Mouse (Mus musculus) T-helper 1 cell (primary cell): ENCODE results near the gene Aqp9.
"Not testable (repeated sequence)": the region's sequence is repeated elsewhere in the genome, so short reads cannot be mapped to it uniquely, and the experiment has no call there.

Source experiments
- in situ Hi-C: fragments of 300-600 bp; cut with MboI, MseI; formaldehyde crosslinking; loops from one replicate; pipeline ENCODE4 v1.15.1; 2025; ENCODE audit warnings: high pct_unique_total_duplicates

Aqp9 gene

DNA sequence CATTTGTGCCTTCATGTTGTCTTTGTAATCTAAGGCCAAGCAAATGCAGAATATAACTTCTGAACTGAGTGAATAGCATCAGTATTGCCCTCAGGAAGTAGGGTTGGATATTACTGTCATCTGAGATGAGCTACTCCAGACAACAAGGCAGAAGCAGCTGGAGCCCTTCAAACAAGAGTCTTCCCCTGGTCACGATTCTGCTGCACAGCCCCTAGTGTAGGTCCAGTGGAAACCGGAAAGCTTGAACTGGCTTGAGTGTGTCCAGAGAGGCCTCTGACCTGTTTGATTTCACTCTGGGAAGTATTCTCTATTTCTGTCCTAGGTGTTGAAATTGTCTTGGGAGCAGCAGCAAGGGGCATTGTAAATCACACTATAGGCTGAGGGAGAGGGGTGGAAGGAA, 29.5 kb downstream of the Aqp9 start:
- in situ Hi-C loops: no loop called here

DNA sequence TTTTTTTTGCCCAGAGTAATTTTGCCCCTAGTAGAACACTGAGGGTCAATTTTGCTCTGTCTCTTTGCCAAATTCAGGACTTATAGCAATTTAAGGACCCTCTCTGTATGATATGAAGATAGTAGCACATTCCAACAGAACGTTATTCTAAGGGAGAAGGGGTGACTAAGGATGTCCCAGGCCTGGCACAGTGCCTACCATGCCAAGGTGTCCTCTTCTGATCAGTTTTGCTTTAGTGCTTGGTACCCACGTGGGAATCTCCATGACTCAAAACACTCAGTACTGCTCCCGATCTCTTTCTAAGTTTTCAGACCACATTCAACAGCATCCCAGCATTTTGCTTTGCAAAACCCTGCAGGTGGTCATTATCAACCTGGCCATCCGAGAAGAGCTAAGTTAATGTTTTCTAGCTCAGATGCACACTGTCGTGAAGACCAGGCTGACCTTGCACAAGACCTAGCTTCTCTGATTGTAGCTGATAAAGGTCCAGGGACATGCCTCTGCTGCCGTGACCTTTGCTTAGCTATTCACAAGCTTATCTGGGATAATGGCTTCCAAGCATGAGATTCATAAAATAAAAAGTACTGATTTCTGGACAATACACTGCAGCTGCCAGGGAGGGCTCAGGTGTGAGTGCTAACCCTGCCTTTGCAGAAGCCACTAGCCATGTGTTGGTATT, 31.1 kb downstream of the Aqp9 start:
- in situ Hi-C loops: no loop called here

DNA sequence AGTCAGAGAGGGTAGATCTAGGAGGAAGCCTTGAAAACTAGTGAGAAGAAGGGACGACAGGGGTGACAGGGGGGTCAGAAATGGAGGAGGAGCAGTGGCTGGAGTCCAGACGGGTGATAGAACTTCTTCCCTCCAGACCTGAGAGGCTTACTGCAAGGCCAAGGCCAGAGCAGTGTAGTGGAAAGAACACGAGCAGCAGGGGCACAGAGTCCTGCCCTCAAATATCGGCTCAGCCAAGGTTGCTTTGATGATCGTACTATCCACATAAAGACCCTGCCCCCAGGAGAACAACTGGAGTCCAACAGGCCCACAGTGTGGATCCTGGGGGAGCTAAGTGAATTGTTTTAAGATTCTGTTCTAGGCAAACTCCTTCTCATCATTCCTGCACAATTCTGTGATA, 33.4 kb downstream of the Aqp9 start:
- in situ Hi-C loops: no loop called here

DNA sequence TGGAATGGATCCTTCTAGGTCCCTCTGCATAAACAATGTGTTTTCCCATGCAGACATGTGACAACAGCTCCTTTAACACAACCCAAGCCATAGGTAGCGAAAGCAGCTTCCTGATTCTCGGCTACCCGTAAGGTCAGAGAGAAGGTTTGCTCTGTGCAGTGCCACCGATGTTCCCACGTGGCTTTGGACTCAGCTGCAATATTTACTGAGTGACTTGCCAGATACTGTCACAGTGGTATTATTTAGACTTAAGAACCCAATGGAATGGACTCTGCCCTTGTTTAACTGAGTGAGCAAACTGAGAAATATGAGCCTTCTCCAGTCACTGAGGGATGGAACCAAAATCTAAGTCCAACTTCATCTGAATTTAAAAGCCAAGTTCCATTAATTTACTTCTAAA, 35.3 kb downstream of the Aqp9 start:
- in situ Hi-C loops: no loop called here

DNA sequence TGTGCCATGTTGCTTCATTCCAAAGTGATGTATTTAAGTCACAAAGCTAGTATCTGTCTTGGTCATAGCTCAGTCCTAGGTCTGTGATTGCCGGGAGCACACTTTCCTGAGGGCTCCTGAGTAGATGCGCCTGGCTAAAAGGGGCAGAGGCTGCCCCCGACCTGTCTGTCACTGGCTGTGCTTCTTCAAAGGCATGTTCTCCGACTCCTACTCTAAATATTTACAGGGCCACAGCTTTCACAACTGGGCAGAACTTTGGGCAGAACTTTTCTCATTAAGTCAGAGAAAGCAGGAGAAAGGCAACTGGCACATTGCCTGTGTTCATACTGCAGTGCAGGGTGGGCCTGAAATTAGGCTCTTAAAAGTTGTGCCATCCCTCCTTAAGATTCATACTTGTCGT, 36.7 kb downstream of the Aqp9 start:
- in situ Hi-C loops: no loop called here

DNA sequence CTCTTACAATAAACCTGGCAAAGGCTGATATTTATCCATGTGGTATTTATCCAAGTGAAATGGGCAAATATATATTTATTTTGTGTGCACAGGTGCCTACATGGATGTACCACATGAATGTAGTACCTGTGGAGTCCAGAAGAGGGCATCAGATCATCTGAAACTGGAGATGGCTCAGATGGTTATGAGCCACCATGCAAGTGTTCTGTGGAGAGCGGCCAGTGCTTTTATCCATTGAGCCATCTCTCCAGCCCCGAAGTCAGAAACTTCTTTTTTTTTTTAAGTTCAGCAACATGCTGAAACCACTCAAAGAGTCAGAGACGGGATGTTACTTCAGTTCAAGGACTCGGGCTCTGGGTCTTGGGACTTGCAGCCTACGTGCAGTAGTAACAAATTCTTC, 39.6 kb downstream of the Aqp9 start:
- in situ Hi-C loops: loop anchor here (5.0 kb wide), 1 partner anchor 53 kb away; no protein-coding TSS in a partner anchor

DNA sequence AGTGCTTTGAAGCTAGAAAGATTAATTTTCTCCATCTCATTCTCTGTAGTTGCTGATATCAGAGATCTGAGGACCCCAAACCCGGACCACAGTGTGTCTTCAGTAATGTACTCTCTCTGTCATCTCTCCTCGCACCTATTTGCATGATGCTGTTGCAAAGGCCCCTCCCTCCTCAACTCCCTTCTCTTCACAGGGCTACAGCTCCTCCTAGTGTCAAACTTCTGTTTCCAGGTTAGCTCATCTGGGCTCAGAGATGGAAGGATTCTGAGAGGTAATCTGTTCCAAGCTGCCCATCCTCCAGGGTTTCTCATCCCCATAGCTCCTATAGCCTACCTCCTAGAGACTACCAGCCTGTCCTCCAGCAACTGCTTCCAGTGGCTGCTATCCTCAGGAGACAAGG, 42.3 kb downstream of the Aqp9 start:
- in situ Hi-C loops: loop anchor here (5.0 kb wide), 1 partner anchor 56 kb away; no protein-coding TSS in a partner anchor

DNA sequence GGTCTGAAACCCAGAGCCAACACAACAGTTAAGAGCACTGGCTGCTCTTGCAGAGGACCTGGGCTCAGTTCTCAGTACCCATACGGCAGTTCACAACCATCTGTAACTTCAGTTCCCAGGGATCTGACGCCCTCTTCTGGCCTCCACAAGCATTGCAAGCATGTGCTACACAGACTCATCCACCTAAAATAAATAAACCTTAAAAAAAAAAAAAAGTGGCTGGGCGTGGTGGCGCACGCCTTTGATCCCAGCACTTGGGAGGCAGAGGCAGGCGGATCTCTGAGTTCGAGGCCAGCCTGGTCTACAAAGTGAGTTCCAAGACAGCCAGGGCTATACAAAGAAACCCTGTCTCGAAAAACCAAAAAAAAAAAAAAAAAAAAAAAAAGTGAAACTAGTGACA, 45.4 kb downstream of the Aqp9 start:
- in situ Hi-C loops: not testable (repeated sequence)

DNA sequence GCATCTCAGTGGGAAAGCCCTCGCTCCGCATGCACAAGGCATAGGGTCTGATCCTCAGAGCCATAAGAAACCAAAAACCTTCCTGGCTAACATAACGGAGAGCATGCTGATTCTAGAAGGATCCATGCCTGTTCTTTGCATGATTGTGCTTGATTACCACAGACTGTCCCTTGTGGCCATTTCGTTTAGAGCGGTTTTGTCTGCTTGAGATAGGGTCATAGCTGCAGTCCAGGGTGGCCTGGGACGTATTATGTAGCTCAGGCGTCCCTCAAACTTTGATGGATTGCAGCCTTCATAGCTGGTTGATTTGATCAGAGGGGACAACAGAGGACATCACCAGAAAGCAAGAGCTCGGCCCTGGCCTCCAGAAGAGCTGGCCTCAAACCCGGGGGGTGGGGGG, 47.6 kb downstream of the Aqp9 start:
- in situ Hi-C loops: no loop called here

DNA sequence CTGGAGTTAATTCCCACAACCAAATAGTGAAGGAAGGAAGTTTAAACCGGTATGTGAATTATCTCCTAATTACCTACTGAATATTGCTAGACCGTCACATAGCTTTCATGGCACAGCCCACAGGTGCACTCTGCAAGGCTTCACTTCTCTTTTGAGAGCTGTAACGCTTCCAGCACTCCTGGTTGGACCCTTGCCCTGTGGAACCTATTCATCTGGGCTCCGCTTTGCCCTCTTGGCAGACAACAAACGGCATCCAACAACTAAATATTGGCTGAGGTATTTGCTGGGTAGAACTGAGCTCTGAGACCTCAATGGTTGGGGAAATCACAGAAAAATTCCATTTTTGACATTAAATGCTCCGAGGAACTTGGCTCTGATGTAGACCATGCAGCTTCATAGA, 55.3 kb downstream of the Aqp9 start:
- in situ Hi-C loops: no loop called here

DNA sequence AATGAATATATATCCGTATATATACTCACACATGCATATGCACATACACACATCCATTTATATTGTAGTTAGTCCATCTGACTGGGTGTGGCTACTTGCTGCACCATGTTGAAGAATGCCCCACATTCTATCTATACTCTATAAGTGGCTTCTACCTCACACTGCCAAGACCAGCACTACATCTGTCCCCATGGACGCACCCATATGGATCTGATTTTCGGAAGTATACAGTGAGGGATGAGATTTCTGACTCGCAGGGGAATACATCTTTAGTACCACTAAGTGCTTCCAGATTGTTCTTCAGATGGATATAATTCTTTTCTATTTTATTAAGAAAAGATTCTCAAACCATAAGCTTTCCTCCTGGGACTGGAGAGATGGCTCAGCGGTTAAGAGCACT, 65.0 kb downstream of the Aqp9 start:
- in situ Hi-C loops: no loop called here

DNA sequence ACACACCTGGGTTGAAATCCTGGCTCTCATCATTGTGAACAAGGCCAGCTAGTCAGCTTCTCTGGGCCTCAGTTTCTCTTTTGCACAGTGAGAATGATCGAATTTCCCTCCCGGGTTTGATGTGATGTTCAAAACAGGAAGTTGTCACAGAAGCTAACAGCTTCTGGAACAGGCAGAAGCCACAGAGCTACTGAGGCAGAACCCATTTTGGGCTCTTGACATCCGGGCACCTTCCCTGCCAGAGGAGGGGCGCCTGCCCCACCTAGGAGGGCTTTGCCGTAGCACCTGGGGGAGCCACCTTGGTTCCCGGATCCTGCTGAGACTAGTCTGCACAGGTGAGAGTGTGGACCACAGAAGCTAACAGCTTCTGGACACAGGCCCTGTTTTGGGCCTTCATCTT, 74.4 kb downstream of the Aqp9 start:
- in situ Hi-C loops: no loop called here

DNA sequence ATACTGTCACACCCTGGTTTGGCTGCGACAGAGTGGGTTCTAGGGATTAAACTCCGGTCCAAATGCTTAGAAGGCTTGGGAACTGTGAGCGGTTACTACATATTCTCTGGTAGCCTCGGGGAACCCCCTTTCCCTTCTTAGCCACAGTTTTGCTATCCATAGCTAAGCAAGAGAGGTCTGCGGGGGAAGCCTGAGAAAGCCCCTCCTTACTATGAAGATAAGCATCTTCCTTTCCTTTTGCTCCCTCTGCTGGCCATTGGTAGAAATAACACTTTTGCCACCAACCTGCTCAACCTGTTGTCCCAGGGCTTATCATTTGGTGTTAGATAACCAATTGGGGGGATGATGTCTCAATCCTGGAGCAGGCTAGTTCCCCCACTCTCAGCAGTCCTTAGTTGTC, 76.4 kb downstream of the Aqp9 start:
- in situ Hi-C loops: no loop called here

DNA sequence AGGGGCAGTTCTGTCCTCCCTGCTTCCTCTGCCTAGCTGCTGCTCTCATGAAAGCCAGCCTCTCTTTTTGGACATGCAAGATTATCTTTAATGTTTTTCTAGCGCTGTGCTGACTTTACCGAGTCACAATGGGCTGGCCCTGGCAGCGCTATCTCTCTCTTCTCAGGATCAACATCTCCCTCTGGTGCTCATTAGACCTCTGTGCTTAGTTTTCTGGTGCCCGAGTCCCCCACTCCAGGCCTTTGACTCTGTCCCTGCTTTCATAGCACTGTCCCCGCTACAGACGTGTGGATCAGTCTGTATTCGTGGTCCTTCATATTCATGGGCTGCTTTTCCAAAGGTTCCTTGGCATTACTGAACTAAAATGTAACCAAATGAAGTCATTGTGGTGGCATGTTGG, 89.3 kb downstream of the Aqp9 start:
- in situ Hi-C loops: no loop called here

DNA sequence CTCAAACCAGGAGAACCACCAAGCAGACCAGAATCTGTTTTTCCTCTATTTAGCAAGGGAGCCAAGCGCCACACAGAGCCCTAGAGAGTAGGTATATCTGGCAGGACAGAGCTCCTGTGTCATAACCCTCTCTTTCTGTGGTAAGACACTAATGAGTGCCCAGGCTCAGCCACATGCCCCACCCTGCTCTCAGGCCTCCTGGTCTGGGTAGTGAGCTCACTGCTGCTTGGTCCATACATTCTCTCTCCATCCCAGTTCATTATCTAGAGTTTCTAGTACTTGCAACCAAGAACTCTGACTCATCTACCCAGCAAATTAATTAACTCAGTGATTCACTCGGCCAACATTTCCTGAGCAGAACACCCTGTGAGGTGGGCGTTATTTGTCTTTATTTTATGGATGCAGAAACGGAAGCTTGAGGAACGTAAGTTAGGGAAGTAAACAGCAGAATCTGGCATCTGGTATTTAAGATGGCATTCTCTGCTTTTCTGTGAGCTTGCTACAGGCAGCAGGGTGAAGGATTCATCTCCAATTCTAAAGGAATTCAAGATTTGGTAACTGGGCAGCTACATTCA, 91.1 kb downstream of the Aqp9 start:
- in situ Hi-C loops: no loop called here

DNA sequence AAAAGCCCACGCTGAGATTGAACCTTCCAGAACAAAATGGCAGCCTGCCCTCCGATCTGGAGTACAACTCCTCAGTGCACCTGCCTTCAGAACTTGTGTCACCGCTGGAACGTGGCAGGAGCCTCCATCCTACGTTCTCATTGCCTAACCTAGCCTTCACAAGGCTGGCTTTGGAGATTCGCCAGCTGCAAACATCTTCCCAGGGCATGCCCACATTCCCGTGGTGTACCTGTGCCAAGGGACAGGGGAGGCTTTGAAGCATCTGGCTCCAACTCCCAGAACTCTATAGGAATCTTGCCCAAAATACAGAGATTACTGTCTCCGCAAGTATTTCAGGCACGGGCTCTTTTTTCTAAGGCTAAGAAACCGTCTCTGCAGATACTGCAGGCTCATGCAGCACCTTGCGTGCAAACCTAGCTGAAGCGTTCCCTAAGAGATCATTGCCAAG, 92.3 kb downstream of the Aqp9 start:
- in situ Hi-C loops: no loop called here

DNA sequence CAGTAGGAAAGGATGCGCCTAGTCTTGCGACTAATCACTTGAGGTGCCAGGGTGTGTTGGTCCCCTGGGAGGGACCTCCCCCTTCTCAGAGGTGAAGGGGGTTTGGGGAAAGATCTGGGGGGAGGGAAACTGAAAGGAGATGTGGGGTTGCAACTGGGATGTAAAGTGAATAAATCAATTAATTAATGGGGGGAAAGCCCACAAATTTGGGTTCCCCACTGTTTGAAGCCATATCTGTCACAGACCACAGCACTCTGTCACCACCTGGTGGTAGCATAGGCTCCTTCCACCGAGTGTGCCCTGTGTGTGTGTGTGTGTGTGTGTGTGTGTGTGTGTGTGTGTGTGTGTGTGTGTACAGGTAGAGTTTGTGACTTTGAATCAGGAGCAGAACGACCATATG, 94.7 kb downstream of the Aqp9 start:
- in situ Hi-C loops: loop anchor here (5.0 kb wide), 1 partner anchor 412 kb away; no protein-coding TSS in a partner anchor

DNA sequence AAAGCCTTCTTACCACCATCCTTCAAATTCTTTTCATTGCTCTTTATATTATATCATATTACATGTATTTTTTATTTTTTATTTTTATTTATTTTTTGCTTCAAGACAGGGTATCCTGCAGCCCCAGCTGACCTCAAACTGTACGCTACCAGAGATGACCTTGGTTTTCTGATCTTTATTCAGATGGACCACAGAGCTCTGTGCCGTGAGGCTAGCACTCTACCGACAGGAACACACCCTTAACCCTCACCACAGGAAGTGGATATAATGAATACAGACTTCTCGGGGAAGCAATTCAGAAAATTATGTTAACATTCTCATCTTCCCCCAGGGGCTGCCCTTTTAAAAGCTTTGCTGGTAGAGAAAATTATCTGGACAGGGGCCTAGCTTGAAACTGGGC, 95.4 kb downstream of the Aqp9 start:
- in situ Hi-C loops: loop anchor here (5.0 kb wide), 1 partner anchor 411 kb away; no protein-coding TSS in a partner anchor

DNA sequence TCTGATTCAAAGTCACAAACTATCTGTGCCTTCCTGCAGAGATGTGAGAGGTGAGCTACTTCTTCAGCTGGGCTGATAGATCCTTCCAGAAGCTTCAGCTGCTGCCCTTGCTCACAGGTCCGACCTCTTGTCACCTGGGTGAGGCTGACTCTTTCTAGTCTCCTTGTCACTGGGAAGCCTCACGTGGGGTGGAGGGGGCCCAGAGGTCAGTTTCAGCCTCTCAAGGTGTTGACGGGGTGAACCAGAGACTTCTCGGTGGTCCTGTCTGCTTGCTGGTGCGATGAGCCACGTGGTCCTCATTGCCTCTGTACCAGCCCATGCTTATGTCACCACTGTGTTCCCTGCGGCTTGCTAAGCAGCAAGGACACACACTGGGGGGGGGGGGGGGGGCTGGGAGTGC, 96.0 kb downstream of the Aqp9 start:
- in situ Hi-C loops: loop anchor here (5.0 kb wide), 1 partner anchor 410 kb away; no protein-coding TSS in a partner anchor

DNA sequence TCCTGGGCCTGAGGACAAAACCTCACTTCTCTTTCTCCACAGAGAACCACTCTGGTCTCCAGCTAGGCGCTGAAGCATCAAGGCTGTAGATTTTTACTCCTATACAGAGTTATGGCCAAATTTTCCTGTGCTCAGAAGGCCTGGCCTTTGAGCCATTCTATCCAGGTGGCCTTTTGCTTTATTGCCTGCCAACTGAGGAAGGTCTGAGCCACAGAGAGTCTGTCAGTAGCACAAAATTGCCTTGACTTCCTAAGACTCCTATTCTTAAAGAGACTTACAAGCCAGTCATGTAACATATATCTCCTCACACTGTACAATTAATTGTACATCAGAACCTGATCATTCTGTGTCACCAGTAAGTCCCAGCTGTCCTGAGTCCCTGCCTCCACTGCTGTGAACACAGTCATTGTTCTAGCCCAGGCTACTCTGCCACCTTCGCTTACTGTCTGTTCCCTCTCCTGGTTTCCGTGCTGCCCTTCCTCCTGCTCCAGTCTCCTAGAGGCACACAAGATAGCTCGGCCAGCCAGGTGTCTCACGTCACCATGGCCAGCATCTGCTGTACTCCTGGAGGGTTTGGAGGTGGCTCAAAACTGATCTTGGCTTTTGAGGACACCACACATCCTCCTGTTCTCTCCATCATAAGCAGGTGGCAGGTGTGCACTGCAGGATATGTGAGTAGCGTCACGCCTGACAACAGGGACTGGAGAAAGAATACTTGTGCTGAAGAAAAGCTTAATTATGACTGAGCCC, 96.7 kb downstream of the Aqp9 start:
- in situ Hi-C loops: loop anchor here (5.0 kb wide), 1 partner anchor 409 kb away; no protein-coding TSS in a partner anchor

DNA sequence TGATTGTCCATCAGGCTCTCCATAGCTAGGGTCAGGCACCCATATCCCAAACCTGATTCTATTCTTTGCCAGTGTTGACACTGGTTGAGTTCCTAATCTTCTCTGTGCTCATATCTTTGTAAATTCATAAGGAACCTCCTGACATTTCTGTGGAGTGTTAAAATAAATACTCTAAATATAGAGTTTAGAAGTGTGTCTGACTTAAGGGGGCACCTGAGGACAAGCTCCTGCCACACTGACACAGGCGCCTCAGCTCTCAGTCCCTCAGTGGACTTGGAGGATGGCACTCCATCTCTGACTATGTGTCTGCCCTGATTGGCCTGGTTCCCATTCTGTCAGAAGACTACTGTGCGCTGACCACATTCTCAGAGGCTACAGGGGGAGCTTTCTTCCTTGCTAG, 97.9 kb downstream of the Aqp9 start:
- in situ Hi-C loops: loop anchor here (5.0 kb wide), 1 partner anchor 408 kb away; no protein-coding TSS in a partner anchor

DNA sequence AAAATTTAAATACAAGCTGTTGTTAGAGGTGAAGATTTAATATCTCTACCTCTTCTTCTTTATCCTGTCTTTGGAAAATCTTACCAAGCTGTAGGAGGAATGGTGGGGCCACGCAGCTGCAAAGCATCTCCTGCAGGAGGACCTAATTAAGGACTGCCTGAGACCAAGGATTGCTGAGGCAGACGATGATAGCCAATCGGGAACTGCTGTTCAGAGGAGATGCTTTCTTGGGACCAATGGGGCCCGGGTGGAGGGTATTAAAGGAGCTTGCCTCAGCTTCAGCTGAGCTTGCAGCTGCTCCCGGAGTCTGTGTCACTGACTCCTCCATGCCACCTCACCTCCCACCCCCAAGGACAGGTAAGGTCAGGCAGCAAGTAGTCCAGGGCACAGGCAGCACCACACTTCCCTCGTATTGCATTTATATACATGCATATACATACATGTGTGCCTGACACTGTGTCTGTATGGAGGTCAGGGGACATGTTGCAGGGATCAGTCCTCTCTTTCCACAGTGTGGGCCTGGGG, 99.6 kb downstream of the Aqp9 start:
- in situ Hi-C loops: no loop called here
